Mouse (Mus musculus) layer of hippocampus, postnatal 36 days (tissue): ENCODE measurements around the gene Cyp46a1. TPM values are rescaled to one million over a fixed set of nuclear protein-coding genes. Genes with fewer than 3 reads are reported as not detected.

Experiments
- DNase-seq, 2 experiments: peaks; one replicate each; pipeline ENCODE4 v3.0.0; 2022
- total RNA-seq, 2 experiments: library from RNA; stranded (reverse); gene quantifications; 2 replicates each; pipeline ENCODE4 v1.2.3; 2021

The Cyp46a1 gene
- total RNA-seq, 2 experiments from 2014 or later = 168 to 174 TPM

DNA sequence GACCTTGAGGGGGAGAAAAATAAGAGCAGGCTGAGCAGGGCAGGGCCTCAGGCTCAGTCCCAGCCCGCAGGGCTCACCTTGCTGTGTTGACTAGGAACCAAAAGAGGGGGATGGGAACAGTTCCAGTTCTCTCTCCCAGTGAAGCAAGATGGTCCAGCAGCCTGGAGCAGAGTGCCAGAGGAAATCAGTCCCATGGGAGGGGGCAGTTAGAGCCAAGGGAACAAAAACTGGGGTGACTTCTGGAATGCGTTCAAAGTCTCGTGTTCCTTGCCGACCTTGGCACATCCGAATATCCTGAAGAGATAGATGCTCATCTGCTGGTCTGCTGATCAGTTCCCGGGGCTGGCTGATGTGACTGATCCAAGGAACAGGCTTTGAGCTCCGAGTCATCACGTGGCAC lies 66.8 kb downstream of the Cyp46a1 start:
- DNase-seq = no peak

DNA sequence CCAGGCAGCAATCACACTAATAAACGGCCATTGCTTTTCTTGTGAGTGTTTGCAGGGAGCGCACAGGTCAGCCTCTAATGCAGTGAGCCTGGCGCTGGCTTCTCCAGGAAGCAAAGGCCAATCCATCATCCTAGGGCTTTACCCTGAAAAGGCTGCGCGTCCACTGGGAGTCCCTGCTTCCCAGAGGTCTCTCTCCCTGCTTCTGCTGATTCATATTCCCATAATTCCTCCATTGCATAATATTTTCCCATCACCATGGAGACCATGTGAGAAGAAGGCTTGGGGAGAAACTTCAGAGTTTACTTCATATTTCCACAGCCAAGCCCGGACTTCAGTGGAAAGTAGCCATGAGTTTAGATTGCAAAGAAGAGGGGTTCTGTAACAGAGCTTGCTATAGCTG lies 69.8 kb downstream of the Cyp46a1 start:
- no peak for DNase-seq

DNA sequence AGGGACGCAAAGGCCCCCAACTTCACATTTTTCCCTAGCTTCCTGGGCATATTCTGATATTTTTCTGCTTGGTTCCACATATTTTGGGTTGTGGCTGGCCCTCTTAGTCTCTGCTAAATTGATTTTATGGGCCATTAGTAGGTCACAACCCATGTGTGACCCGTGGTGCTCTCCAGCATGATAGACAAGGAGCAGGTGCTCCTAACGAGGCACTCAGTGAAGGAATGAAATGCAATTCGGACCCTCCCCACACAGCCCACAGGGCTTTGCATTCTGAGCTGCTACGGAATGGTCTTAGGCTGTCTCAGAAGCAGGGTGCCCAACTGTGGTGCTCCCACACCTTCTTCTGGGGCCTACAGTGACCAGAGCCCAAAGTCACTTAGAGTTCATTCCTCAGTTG lies 74.9 kb downstream of the Cyp46a1 start:
- DNase-seq = no peak

DNA sequence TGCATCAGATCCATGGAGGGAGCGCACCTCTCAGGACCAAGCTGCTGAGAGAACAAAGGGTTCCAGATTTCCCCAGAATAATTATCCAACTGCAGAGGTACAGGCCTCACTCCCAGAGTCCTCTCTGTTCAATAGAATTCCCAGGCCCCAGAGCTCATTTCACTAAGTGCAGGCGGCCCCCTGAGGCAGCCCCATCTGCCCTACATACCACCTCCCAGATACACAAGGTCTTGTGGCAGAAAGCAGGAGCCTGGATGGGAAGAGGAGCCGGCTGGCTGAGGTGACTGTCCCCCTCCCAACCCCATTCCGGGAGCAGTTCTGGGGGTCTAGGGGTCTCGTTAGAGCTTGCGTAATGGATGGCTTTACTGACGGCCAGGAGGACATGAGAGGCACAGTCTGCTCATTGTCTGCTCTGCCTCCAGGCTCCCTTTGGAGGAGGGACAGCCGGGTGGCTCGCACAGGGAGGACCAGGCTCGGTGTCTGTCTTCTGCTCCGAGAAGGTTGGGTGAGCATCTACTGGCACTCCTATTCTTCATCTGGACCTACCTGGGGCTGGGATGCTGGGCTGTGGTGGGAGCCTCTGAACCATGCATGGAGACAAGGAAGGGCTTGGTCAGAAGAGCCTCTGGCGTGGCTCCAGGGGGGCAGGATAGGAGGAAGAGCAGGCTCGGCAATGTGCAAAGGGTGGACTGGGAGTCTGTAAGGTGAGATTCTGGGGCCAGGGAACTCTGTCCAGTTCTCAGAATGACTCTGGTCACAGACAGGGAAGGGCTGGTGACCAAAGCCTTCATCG lies 76.4 kb downstream of the Cyp46a1 start:
- no peak for DNase-seq

Other genes with a start within 250 kb of the Cyp46a1 start
- gene Setd3, start 155.1 kb upstream of the Cyp46a1 start, total RNA-seq = 100 to 1,000 TPM; 136 to 150 TPM
- 10 to 100 TPM; 26.9 to 31.2 TPM for gene Ccnk, start 154.8 kb upstream of the Cyp46a1 start, total RNA-seq
- 10 to 100 TPM; 68.1 to 70.0 TPM for gene Ccdc85c, start 59.0 kb upstream of the Cyp46a1 start, total RNA-seq
- 1 to 10 TPM; 4.5 to 5.7 TPM for gene Hhipl1, start 28.1 kb upstream of the Cyp46a1 start, total RNA-seq
- 10 to 100 TPM; 46.9 to 58.5 TPM for gene Eml1, start 36.6 kb downstream of the Cyp46a1 start, total RNA-seq
- 100 to 1,000 TPM; 191 TPM for gene Evl, start 220.3 kb downstream of the Cyp46a1 start, total RNA-seq